Mouse (Mus musculus) ES-E14 (cell line): ENCODE measurements around the gene Erg.

Experiments
- HCFC1 ChIP-seq: IDR thresholded peaks from 2 replicates; pipeline ENCODE4 v1.6.1; 2012; ENCODE audit warnings: low read length, inconsistent platforms, borderline replicate concordance; ENCODE audit not compliant: insufficient read depth
- MAFK ChIP-seq: IDR thresholded peaks from 2 replicates; pipeline ENCODE4 v1.6.1; 2014; ENCODE audit warnings: mild to moderate bottlenecking, low read depth, low read length, inconsistent platforms; ENCODE audit not compliant: insufficient read depth
- ZC3H11A ChIP-seq: IDR thresholded peaks from 2 replicates; pipeline ENCODE4 v1.6.1; 2012; ENCODE audit warnings: low read depth, mild to moderate bottlenecking, inconsistent platforms, low read length, borderline replicate concordance

DNA sequence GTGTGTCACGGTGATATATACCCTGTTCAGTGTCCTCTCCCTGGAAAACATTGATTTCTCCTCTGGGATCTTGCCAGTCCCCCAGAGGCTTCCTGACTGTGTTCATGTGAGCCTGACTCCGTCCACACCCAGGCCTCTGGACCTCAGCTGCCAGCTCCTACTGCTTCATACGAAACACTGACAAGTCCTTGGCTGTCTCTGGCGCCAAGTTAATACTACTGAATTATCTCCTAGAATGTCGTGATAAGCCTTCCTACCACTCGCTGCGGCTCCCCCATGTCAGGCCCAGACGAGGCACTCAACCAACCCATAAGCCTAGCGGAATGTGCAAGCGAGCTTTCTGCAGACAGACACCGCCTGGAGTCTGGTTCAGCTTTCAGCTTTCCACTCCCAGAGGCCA lies 210.0 kb downstream of the Erg start:
- TF ChIP-seq MAFK (no peak), HCFC1 (no peak), ZC3H11A (no peak)
